Mouse (Mus musculus) lung, embryonic 15.5 days (tissue): ENCODE data around the gene Isoc2a. TPM values are rescaled to one million over a fixed set of nuclear protein-coding genes. Genes with fewer than 3 reads are reported as not detected.

Experiments
- ATAC-seq: fragments of 200-750 bp; cut with Nextera tagmentation; 2 replicates; pipeline ENCODE4 v1.8.0; 2017; ENCODE audit warnings: moderate number of reproducible peaks, borderline replicate concordance; ENCODE audit not compliant: low FRiP score, low TSS enrichment; ENCODE audit errors: extremely low read depth
- H3K27ac ChIP-seq: fragments of 300-500 bp; sonication (generic); 2 replicates; pipeline ENCODE4 v1.5.1; 2015; ENCODE audit warnings: moderate library complexity, mild to moderate bottlenecking, inconsistent platforms
- H3K27me3 ChIP-seq: fragments of 300-500 bp; sonication (generic); 2 replicates; pipeline ENCODE4 v1.6.1; 2015; ENCODE audit warnings: inconsistent platforms
- H3K36me3 ChIP-seq: fragments of 300-500 bp; sonication (generic); 2 replicates; pipeline ENCODE4 v1.6.1; 2015; ENCODE audit warnings: inconsistent platforms
- H3K4me1 ChIP-seq: fragments of 300-500 bp; sonication (generic); 2 replicates; pipeline ENCODE4 v1.6.1; 2015; ENCODE audit warnings: inconsistent platforms
- H3K4me2 ChIP-seq: fragments of 300-500 bp; sonication (generic); 2 replicates; pipeline ENCODE4 v1.6.1; 2015; ENCODE audit warnings: inconsistent platforms, mild to moderate bottlenecking, moderate library complexity
- H3K4me3 ChIP-seq: fragments of 300-500 bp; sonication (generic); 2 replicates; pipeline ENCODE4 v1.5.1; 2015; ENCODE audit warnings: mild to moderate bottlenecking, inconsistent platforms
- H3K9ac ChIP-seq: fragments of 300-500 bp; sonication (generic); 2 replicates; pipeline ENCODE4 v1.6.1; 2015; ENCODE audit warnings: inconsistent platforms
- H3K9me3 ChIP-seq: fragments of 300-500 bp; sonication (generic); 2 replicates; pipeline ENCODE4 v1.6.1; 2016; ENCODE audit warnings: inconsistent platforms
- WGBS: fragments of 180-500 bp; shearing (Covaris S2); methylation state at CpG from one replicate; pipeline ENCODE4 v1.1.7; 2015; 5-methylcytosine and 5-hydroxymethylcytosine counted together
- polyA plus RNA-seq: library from polyadenylated mRNA; unstranded; fragments of >200 nt; fragmentation: Nextera tagmentation; extraction: Ambion mirVana; gene quantifications from 2 replicates; pipeline ENCODE4 v1.2.1, GENCODE M21; 2015

Isoc2a gene
- polyA plus RNA-seq, 1 experiment from 2014 or later: 0.81 TPM

- Histone ChIP-seq H3K36me3 (peaks cover 27% of the 10 kb centered on the region), H3K9ac (no peak overlapping the region)
- WGBS: 90% methylated on average over 19 of the region's 19 CpGs
Measured at GRCm38 (mm10) chr7:4920496-4920895, 43.5 kb downstream of the Isoc2a start.

GRCm38 (mm10) chr7:4920976-4921823 is 44.2 kb downstream of the Isoc2a start:
- Histone ChIP-seq H3K4me3 (no peak overlapping the region), H3K4me2 (peak overlapping the region; percentile 12; the same call in 1 of the 2 replicates), H3K27me3 (no peaks in the 10 kb centered on the region), H3K27ac (peak overlapping the region; percentile 70), H3K9me3 (no peaks in the 10 kb centered on the region), H3K4me1 (peaks cover 57% of the 10 kb centered on the region), H3K36me3 (peaks cover 27% of the 10 kb centered on the region), H3K9ac (no peak overlapping the region)
- 54% methylated on average over 23 of the region's 23 CpGs for WGBS
- no peak for ATAC-seq

More at GRCm38 (mm10) chr7:4920496-4920895, 43.5 kb downstream of the Isoc2a start:
- Histone ChIP-seq H3K9me3 (no peaks in the 10 kb centered on the region), H3K27ac (peak overlapping the region; percentile 70), H3K4me3 (no peak overlapping the region), H3K4me2 (no peak overlapping the region; the same call in 1 of the 2 replicates), H3K4me1 (peaks cover 53% of the 10 kb centered on the region), H3K27me3 (no peaks in the 10 kb centered on the region)
- ATAC-seq: no peak

- Histone ChIP-seq H3K27me3 (no peaks in the 10 kb centered on the region), H3K9ac (peak within 1 kb of the TSS; percentile 32), H3K4me2 (peak within 1 kb of the TSS; percentile 65), H3K4me3 (peak within 1 kb of the TSS; percentile 30), H3K27ac (peak within 1 kb of the TSS; percentile 70), H3K36me3 (peaks cover 27% of the 10 kb centered on the region), H3K9me3 (no peaks in the 10 kb centered on the region), H3K4me1 (peaks cover 57% of the 10 kb centered on the region)
- ATAC-seq: no peak
- WGBS: 30% methylated on average over 8 of the region's 8 CpGs
Measured at GRCm38 (mm10) chr7:4921824-4922482, 45.0 kb downstream of the Isoc2a start, which contains the start of gene Nat14. Nat14 (plus strand) TSS chr7:4922028.

- Histone ChIP-seq H3K27me3 (no peaks in the 10 kb centered on the region), H3K4me2 (peak overlapping the region; percentile 65), H3K9ac (peak overlapping the region; percentile 32), H3K4me1 (peaks cover 60% of the 10 kb centered on the region), H3K4me3 (peak overlapping the region; percentile 30), H3K36me3 (peaks cover 27% of the 10 kb centered on the region), H3K27ac (no peak overlapping the region), H3K9me3 (no peaks in the 10 kb centered on the region)
- no peak for ATAC-seq
- WGBS: 1% methylated on average over 14 of the region's 14 CpGs
Measured at GRCm38 (mm10) chr7:4922508-4922907, 45.6 kb downstream of the Isoc2a start.

GRCm38 (mm10) chr7:4922931-4923565 is 46.1 kb downstream of the Isoc2a start:
- no peaks in the 10 kb centered on the region for H3K9me3 ChIP-seq
- no peaks in the 10 kb centered on the region for H3K27me3 ChIP-seq
- peak overlapping the region; percentile 30 for H3K4me3 ChIP-seq
- H3K4me2 ChIP-seq: peak overlapping the region; percentile 65
- 1% methylated on average over 14 of the region's 14 CpGs for WGBS
- H3K27ac ChIP-seq: peak overlapping the region; percentile 92
- peak overlapping the region; percentile 32 for H3K9ac ChIP-seq
- ATAC-seq: no peak
- H3K36me3 ChIP-seq: peaks cover 27% of the 10 kb centered on the region
- peaks cover 66% of the 10 kb centered on the region for H3K4me1 ChIP-seq

- Histone ChIP-seq H3K27me3 (no peaks in the 10 kb centered on the region), H3K9me3 (no peaks in the 10 kb centered on the region), H3K36me3 (peaks cover 24% of the 10 kb centered on the region), H3K27ac (peak overlapping the region; percentile 92), H3K4me3 (peak overlapping the region; percentile 30), H3K4me2 (peak overlapping the region; percentile 65), H3K9ac (peak overlapping the region; percentile 35), H3K4me1 (peaks cover 66% of the 10 kb centered on the region)
- 6% methylated on average over 37 of the region's 37 CpGs for WGBS
- ATAC-seq: no peak
Measured at GRCm38 (mm10) chr7:4923586-4924364, 46.8 kb downstream of the Isoc2a start.

- Histone ChIP-seq H3K4me1 (peaks cover 66% of the 10 kb centered on the region), H3K27ac (peak overlapping the region; percentile 92), H3K4me3 (no peak overlapping the region), H3K9ac (0 out of 2 replicates have a peak overlapping the region, but pooled peaks have one; percentile 35), H3K9me3 (no peaks in the 10 kb centered on the region), H3K27me3 (no peaks in the 10 kb centered on the region), H3K4me2 (peak overlapping the region; percentile 65), H3K36me3 (peaks cover 17% of the 10 kb centered on the region)
- ATAC-seq: peak; percentile 0; the same call in 1 of the 2 replicates
- WGBS: 3% methylated on average over 4 of the region's 4 CpGs
Measured at GRCm38 (mm10) chr7:4924483-4924882, 47.5 kb downstream of the Isoc2a start.

- Histone ChIP-seq H3K27ac (peak overlapping the region; percentile 92), H3K4me3 (no peak overlapping the region), H3K4me1 (peaks cover 66% of the 10 kb centered on the region), H3K27me3 (no peaks in the 10 kb centered on the region), H3K36me3 (peaks cover 13% of the 10 kb centered on the region), H3K4me2 (peak overlapping the region; percentile 65), H3K9me3 (no peaks in the 10 kb centered on the region), H3K9ac (no peak overlapping the region)
- ATAC-seq: peak; percentile 72
- 5% methylated on average over 4 of the region's 4 CpGs for WGBS
Measured at GRCm38 (mm10) chr7:4924891-4925301, 47.9 kb downstream of the Isoc2a start.

- ATAC-seq: peak; percentile 68
- peak within 1 kb of the TSS; percentile 65 for H3K4me2 ChIP-seq
- no peaks in the 10 kb centered on the region for H3K27me3 ChIP-seq
- no peaks in the 10 kb centered on the region for H3K9me3 ChIP-seq
- H3K36me3 ChIP-seq: peaks cover 5% of the 10 kb centered on the region; the same call in 1 of the 2 replicates
- no peak within 1 kb of the TSS for H3K9ac ChIP-seq
- no peak within 1 kb of the TSS for H3K4me3 ChIP-seq
- WGBS: 18% methylated on average over 6 of the region's 6 CpGs
- peak within 1 kb of the TSS; percentile 92 for H3K27ac ChIP-seq
- peaks cover 66% of the 10 kb centered on the region for H3K4me1 ChIP-seq
Measured at GRCm38 (mm10) chr7:4925441-4926381, 48.8 kb downstream of the Isoc2a start, which contains the start of gene Ssc5d. Ssc5d (plus strand) TSS chr7:4925785.

- Histone ChIP-seq H3K27me3 (no peaks in the 10 kb centered on the region), H3K4me2 (no peak overlapping the region), H3K9ac (no peak overlapping the region), H3K9me3 (no peaks in the 10 kb centered on the region), H3K27ac (no peak overlapping the region), H3K4me3 (no peak overlapping the region), H3K36me3 (no peaks in the 10 kb centered on the region), H3K4me1 (peaks cover 57% of the 10 kb centered on the region)
- WGBS: 68% methylated on average over 16 of the region's 16 CpGs
- no peak for ATAC-seq
Measured at GRCm38 (mm10) chr7:4926849-4927248, 49.9 kb downstream of the Isoc2a start.
